Mouse (Mus musculus) frontal cortex, adult (tissue): ENCODE data around the gene Cdkn2aip.
A peak's percentile ranks its signal among the peaks of the same experiment; 100 is the strongest.

Experiments
- ATAC-seq: cut with Nextera tagmentation; 2 replicates; pipeline ENCODE4 v1.9.2; 2017; ENCODE audit warnings: mild to moderate bottlenecking, moderate library complexity, mixed read lengths; ENCODE audit not compliant: low TSS enrichment

Gene Cdkn2aip

GRCm38 (mm10) chr8:47695431-47696105, 18.2 kb downstream of the Cdkn2aip start:
- peak; percentile 87 for ATAC-seq

- ATAC-seq, result no peak
Observed at GRCm38 (mm10) chr8:47693119-47693518, 20.6 kb downstream of the Cdkn2aip start.

GRCm38 (mm10) chr8:47691831-47692230, 21.9 kb downstream of the Cdkn2aip start:
- ATAC-seq, result no peak

GRCm38 (mm10) chr8:47691303-47691702, 22.4 kb downstream of the Cdkn2aip start:
- ATAC-seq, result no peak

- ATAC-seq, result no peak
Observed at GRCm38 (mm10) chr8:47690674-47691078, 23.1 kb downstream of the Cdkn2aip start.

GRCm38 (mm10) chr8:47689704-47690326, 23.9 kb downstream of the Cdkn2aip start:
- no peak for ATAC-seq

GRCm38 (mm10) chr8:47684441-47684840, 29.3 kb downstream of the Cdkn2aip start:
- peak; percentile 25; the same call in 1 of the 2 replicates for ATAC-seq

- peak; percentile 66 for ATAC-seq
Observed at GRCm38 (mm10) chr8:47683994-47684393, 29.7 kb downstream of the Cdkn2aip start.

- ATAC-seq, result peak; percentile 53
Observed at GRCm38 (mm10) chr8:47680306-47680705, 33.4 kb downstream of the Cdkn2aip start.

GRCm38 (mm10) chr8:47679603-47680002, 34.1 kb downstream of the Cdkn2aip start:
- no peak for ATAC-seq

- ATAC-seq, result no peak
Observed at GRCm38 (mm10) chr8:47676631-47677030, 37.1 kb downstream of the Cdkn2aip start.

- 0 out of 2 replicates have a peak, but pooled peaks have one; percentile 0 for ATAC-seq
Observed at GRCm38 (mm10) chr8:47676224-47676623, 37.5 kb downstream of the Cdkn2aip start.

- ATAC-seq, result peak; percentile 11
Observed at GRCm38 (mm10) chr8:47675786-47676185, 37.9 kb downstream of the Cdkn2aip start.

- peak; percentile 82 for ATAC-seq
Observed at GRCm38 (mm10) chr8:47674777-47675710, 38.7 kb downstream of the Cdkn2aip start, which contains the start of gene Ing2. TSS of gene Ing2 (minus strand) at chr8:47675556.

GRCm38 (mm10) chr8:47674140-47674776, 39.5 kb downstream of the Cdkn2aip start:
- ATAC-seq, result peak; percentile 8; the same call in 1 of the 2 replicates

GRCm38 (mm10) chr8:47673317-47674139, 40.2 kb downstream of the Cdkn2aip start:
- ATAC-seq, result peak; percentile 41

- 0 out of 2 replicates have a peak, but pooled peaks have one; percentile 24 for ATAC-seq
Observed at GRCm38 (mm10) chr8:47664231-47664785, 49.4 kb downstream of the Cdkn2aip start.

- ATAC-seq, result no peak
Observed at GRCm38 (mm10) chr8:47663201-47663600, 50.5 kb downstream of the Cdkn2aip start.

GRCm38 (mm10) chr8:47662716-47663115, 51.0 kb downstream of the Cdkn2aip start:
- no peak for ATAC-seq

GRCm38 (mm10) chr8:47660394-47660793, 53.3 kb downstream of the Cdkn2aip start:
- ATAC-seq, result peak; percentile 91
